Mouse (Mus musculus): ENCODE measurements around the gene Dnajc12. TPM values are rescaled to one million over a fixed set of nuclear protein-coding genes. Genes with fewer than 3 reads are reported as not detected.
A peak's percentile ranks its signal among the peaks of the same experiment; 100 is the strongest.
"Not testable (repeated sequence)": the region's sequence is repeated elsewhere in the genome, so short reads cannot be mapped to it uniquely, and the experiment has no call there.

The Dnajc12 gene
- polyA plus RNA-seq, 1 experiment from 2014 or later = 7.5 TPM

DNA sequence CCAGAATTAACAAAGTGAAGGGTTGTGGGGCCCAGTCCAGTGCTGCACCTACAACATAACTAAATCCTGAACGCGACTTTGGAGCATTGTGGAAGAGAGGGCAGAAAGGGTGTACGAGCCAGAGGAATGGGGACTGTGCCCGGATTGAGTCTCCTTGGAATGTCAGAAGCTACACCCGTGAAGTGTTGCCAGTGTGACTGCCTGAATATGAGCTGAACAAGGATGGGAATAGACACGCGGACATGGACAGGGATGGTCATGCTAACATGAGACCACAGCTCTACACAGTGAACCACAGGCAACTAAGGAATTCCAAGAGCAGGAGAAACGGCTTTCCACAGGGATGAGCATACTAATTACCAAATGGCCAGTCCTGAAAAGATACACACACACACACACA lies 49.9 kb downstream of the Dnajc12 start:
- Histone ChIP-seq H3K36me3 (ENCODE audit: control insufficient read depth, insufficient read depth) (no peaks in the 10 kb centered on the region), H3K9me3 (replicated peaks; ENCODE audit: control insufficient read depth, low read length) (no peaks in the 10 kb centered on the region), H3K9ac (ENCODE audit: low read length) (no peak overlapping the region), H3K4me1 (ENCODE audit: control insufficient read depth, insufficient read depth, low read length) (0 out of 2 replicates have a peak, but pooled peaks cover 3% of the 10 kb centered on the region), H3K4me2 (ENCODE audit: low read depth, low read length) (no peak overlapping the region), H3K4me3 (ENCODE audit: low read length) (no peak overlapping the region), H3K27me3 (ENCODE audit: control insufficient read depth, insufficient read depth, low read length) (no peaks in the 10 kb centered on the region), H3K27ac (ENCODE audit: low read length) (no peak overlapping the region)
- ATAC-seq (replicated peaks; ENCODE audit: extremely low read depth, insufficient read depth, low FRiP score) = no peak
- WGBS = 89% methylated on average over 8 of the region's 8 CpGs

DNA sequence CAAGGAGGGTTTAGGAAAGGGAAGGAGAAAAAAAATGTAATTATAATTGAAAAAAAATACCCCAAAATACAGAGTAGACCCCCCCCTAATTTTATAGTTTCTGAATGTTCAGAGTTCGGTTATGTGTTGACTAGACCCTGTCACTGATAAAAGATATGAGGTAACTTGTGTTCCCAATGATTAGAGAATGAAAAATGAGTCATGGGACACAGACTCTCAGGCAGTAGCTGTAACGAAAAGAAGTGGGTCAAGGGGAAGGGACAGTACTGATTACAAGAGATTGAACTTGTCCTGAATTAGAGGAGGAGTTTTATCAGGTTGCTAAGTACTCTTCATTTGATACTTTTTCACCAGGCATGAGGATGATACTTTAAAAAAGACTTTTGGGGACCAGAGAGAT lies 50.6 kb downstream of the Dnajc12 start:
- no peak overlapping the region for H3K4me3 ChIP-seq (ENCODE audit: low read length)
- H3K9me3 ChIP-seq (replicated peaks; ENCODE audit: control insufficient read depth, low read length) = no peaks in the 10 kb centered on the region
- no peak for ATAC-seq (replicated peaks; ENCODE audit: extremely low read depth, insufficient read depth, low FRiP score)
- H3K4me1 ChIP-seq (ENCODE audit: control insufficient read depth, insufficient read depth, low read length) = 0 out of 2 replicates have a peak, but pooled peaks cover 3% of the 10 kb centered on the region
- no peaks in the 10 kb centered on the region for H3K36me3 ChIP-seq (ENCODE audit: control insufficient read depth, insufficient read depth)
- H3K9ac ChIP-seq (ENCODE audit: low read length) = no peak overlapping the region
- H3K4me2 ChIP-seq (ENCODE audit: low read depth, low read length) = no peak overlapping the region
- H3K27ac ChIP-seq (ENCODE audit: low read length) = no peak overlapping the region
- no peaks in the 10 kb centered on the region for H3K27me3 ChIP-seq (ENCODE audit: control insufficient read depth, insufficient read depth, low read length)
- WGBS = 37% methylated on average over 2 of the region's 2 CpGs

DNA sequence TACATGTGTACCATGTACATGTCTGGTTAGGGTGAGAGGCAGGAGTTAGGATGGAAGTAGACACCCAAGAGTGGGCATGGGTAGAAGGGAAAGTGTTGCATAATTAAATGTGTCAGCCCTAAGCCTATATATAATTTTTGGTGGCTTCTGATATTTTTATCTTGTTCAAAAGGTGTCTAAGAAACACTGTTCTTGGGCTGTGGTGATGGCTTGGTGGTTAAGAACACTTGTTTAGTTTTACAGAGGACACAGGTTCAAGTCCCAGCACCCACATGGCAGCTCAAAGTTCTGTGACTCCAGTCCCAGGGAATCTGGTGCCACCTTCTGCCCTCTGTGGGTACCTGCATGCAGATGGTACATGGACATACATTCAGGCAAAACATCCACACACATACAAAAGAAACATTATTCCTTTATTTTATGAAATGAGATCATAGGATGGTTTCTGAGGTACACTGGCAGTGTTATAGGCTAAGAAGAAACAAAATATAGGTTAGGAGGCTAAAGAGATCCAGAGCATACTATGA lies 56.6 kb downstream of the Dnajc12 start:
- no peak for ATAC-seq (replicated peaks; ENCODE audit: extremely low read depth, insufficient read depth, low FRiP score)
- Histone ChIP-seq H3K9ac (ENCODE audit: low read length) (no peak overlapping the region), H3K4me1 (ENCODE audit: control insufficient read depth, insufficient read depth, low read length) (no peaks in the 10 kb centered on the region), H3K9me3 (replicated peaks; ENCODE audit: control insufficient read depth, low read length) (no peaks in the 10 kb centered on the region), H3K27me3 (ENCODE audit: control insufficient read depth, insufficient read depth, low read length) (no peaks in the 10 kb centered on the region), H3K36me3 (ENCODE audit: control insufficient read depth, insufficient read depth) (no peaks in the 10 kb centered on the region), H3K27ac (ENCODE audit: low read length) (no peak overlapping the region), H3K4me3 (ENCODE audit: low read length) (no peak overlapping the region), H3K4me2 (ENCODE audit: low read depth, low read length) (no peak overlapping the region)

DNA sequence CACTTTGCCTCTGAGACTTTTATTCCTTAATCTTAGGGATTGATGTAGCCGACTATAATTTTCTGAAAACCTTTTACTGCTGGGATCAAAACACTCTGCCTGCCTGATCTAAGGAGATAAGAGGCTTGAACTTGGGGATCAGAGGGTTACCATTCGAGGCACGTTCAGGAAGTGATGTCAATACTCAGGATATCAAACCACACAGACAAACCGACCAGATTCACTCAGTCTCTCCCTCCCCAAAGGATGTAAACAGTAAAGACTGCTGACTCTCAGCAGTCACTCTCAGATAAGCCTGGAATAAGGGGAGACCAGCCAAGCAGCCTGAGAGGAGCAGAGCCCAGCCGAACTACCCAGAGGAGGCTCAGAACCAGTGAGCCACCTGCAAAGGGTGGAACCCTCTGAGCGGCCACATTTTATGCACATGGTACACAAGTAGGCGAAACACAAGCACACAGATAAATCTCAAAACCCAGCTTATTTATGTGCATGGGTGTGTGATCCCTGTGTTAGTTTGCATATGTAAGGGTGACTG lies 57.5 kb downstream of the Dnajc12 start:
- WGBS = 55% methylated on average over 7 of the region's 7 CpGs
- Histone ChIP-seq H3K9ac (ENCODE audit: low read length) (no peak overlapping the region), H3K36me3 (ENCODE audit: control insufficient read depth, insufficient read depth) (no peaks in the 10 kb centered on the region), H3K4me1 (ENCODE audit: control insufficient read depth, insufficient read depth, low read length) (no peaks in the 10 kb centered on the region), H3K9me3 (replicated peaks; ENCODE audit: control insufficient read depth, low read length) (no peaks in the 10 kb centered on the region), H3K27me3 (ENCODE audit: control insufficient read depth, insufficient read depth, low read length) (no peaks in the 10 kb centered on the region), H3K4me2 (ENCODE audit: low read depth, low read length) (no peak overlapping the region), H3K4me3 (ENCODE audit: low read length) (no peak overlapping the region), H3K27ac (ENCODE audit: low read length) (no peak overlapping the region)
- ATAC-seq (replicated peaks; ENCODE audit: extremely low read depth, insufficient read depth, low FRiP score) = no peak

DNA sequence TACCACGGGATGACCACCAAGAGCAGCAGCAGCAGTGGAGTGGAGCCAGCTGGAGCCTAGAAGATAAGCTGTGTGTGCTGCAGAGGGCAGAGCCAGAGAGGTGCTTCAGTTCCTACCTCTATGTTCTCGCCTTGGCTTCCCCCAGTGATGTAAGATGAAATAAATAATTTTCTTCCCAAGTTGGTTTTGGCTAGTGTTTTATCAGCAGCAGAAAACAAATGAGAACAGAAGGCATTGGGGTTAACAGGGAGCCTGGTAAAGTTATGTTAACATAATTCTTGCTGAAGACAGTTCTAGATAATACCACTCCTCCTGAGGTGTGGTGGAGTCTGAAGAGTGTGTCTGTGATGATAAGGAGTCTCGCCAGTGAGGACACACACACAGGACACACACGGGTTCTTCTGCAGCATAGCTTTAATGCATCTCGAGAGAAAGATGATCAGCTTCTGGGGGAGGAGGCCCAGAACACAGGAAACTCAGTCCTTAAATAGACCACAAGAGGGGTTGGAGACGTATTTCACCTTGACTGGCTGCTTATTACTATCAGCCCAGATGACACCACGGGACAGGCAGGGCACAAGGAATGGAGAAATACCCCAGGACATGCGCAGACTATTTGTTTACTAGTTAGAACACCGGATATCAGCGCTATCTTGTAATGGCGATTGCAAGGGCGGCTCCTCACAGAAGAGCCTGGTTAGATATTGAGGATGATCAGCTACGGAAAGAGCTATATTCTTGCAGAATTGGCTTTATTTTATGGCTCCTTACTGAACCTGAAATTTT lies 62.6 kb downstream of the Dnajc12 start:
- 71% methylated on average over 13 of the region's 13 CpGs for WGBS
- not testable (repeated sequence) for H3K4me1 ChIP-seq (ENCODE audit: control insufficient read depth, insufficient read depth, low read length); ATAC-seq (replicated peaks; ENCODE audit: extremely low read depth, insufficient read depth, low FRiP score); H3K4me2 ChIP-seq (ENCODE audit: low read depth, low read length); H3K9me3 ChIP-seq (replicated peaks; ENCODE audit: control insufficient read depth, low read length); H3K27ac ChIP-seq (ENCODE audit: low read length); H3K27me3 ChIP-seq (ENCODE audit: control insufficient read depth, insufficient read depth, low read length); H3K9ac ChIP-seq (ENCODE audit: low read length); H3K36me3 ChIP-seq (ENCODE audit: control insufficient read depth, insufficient read depth); H3K4me3 ChIP-seq (ENCODE audit: low read length)

DNA sequence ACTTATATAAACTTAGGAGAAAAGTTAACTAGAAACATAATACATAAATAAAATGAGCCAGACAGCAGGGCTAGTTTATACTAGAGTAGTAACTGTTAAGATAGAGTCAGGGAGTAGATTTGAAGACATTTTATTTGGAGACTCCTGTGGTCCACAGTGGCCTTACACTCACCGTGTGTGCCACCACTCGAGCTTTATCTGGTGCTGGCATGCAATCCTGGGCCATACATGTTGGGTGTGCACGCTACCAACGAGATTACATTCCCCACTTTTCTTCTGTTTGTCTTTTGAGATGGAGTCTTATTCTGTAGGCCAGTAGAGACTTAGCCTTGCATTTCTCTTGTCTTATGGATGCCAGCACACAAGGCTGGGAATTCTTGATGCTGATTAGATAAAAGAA lies 71.7 kb downstream of the Dnajc12 start:
- WGBS = 82% methylated on average over 4 of the region's 4 CpGs

DNA sequence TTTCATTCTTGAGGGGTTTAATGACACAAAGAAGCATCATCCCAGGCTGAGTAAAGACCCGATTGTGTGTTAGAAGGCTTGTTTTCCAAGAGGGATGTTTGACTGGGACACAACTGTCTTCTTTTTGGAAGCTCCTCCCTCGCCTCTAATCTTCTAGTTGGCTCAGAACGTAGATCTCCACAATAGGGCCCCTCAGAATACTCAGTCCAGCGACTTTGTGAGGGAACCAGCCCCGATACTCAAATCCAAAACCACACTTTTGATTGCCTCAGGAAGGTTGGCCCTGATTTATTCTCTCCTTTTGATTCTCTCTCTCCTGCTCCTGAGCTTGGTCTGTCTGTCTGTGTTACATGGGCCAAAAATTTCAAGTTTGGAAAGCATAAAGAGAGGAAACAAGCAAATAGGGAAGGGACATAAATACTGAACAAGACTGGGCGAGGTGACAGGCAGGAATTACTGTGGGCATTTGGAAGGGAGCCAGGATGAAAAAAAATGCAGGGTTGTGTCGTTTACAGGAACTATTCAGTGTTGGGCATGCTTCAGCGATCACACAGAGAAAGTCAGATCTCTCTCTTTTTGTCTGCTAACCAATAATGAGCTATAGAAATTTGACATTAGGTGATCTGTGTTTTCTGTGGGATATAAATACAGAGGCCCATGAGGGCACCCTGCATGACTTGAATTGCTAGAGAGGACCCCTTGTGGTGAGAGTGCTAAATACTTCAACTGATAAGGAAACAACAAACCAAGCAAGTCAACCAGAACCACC lies 73.1 kb downstream of the Dnajc12 start:
- Histone ChIP-seq H3K36me3 (ENCODE audit: control insufficient read depth, insufficient read depth) (no peaks in the 10 kb centered on the region), H3K9me3 (replicated peaks; ENCODE audit: control insufficient read depth, low read length) (no peaks in the 10 kb centered on the region), H3K4me3 (ENCODE audit: low read length) (no peak overlapping the region), H3K4me1 (ENCODE audit: control insufficient read depth, insufficient read depth, low read length) (peaks cover 18% of the 10 kb centered on the region), H3K9ac (ENCODE audit: low read length) (no peak overlapping the region; the same call in 1 of the 2 replicates), H3K4me2 (ENCODE audit: low read depth, low read length) (no peak overlapping the region), H3K27ac (ENCODE audit: low read length) (peak overlapping the region; percentile 83), H3K27me3 (ENCODE audit: control insufficient read depth, insufficient read depth, low read length) (no peaks in the 10 kb centered on the region)
- ATAC-seq (replicated peaks; ENCODE audit: extremely low read depth, insufficient read depth, low FRiP score) = no peak
- 47% methylated on average over 8 of the region's 8 CpGs for whole genome bisulfite sequencing

More for the DNA sequence above, 71.7 kb downstream of the Dnajc12 start:
- no peak overlapping the region for H3K4me3 ChIP-seq (ENCODE audit: low read length)
- no peak for ATAC-seq (replicated peaks; ENCODE audit: extremely low read depth, insufficient read depth, low FRiP score)
- H3K4me2 ChIP-seq (ENCODE audit: low read depth, low read length) = no peak overlapping the region
- H3K9me3 ChIP-seq (replicated peaks; ENCODE audit: control insufficient read depth, low read length) = no peaks in the 10 kb centered on the region
- no peaks in the 10 kb centered on the region for H3K27me3 ChIP-seq (ENCODE audit: control insufficient read depth, insufficient read depth, low read length)
- H3K36me3 ChIP-seq (ENCODE audit: control insufficient read depth, insufficient read depth) = no peaks in the 10 kb centered on the region
- H3K27ac ChIP-seq (ENCODE audit: low read length) = no peak overlapping the region
- H3K4me1 ChIP-seq (ENCODE audit: control insufficient read depth, insufficient read depth, low read length) = peaks cover 11% of the 10 kb centered on the region; the same call in 1 of the 2 replicates
- H3K9ac ChIP-seq (ENCODE audit: low read length) = no peak overlapping the region

DNA sequence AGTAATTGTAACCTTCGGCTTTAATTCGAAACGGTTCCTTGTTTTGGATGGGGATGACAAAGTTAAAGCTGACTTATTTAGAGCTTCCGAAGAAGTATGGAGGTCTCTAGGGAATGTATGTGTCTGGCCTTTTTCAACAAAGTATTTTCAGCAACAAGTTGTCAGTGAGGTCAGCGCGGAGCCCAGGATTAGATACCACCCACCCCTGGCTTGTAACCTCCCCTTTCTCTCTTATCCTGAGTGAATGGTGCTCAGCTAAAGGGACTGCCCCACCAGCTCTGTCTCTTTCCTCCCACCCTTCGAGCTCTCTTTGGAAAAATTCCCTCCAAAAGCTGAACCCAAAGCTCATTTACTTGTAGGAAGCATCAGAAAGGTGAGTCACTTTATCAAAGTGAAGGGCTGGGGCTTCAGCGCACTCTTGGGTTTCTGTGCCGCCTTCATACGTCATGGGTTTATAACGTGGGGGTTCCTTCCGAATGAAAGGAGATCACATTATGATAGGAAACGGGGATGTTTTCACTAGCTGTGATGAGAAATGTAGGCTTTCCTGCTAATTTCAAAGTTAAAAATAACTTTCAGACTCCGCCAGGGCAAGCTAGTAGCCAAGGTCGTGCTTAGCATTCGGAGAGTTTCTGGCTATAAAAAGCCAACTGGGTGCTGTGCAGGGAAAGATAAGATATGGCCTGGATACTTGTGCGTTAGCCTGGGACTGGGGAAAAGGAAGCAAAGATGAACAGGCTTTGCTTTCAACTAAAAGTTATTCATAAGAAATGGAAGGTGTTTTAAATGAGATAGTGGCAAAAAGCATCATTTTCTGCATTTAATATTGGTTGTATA lies 75.3 kb downstream of the Dnajc12 start:
- Histone ChIP-seq H3K4me1 (ENCODE audit: control insufficient read depth, insufficient read depth, low read length) (peaks cover 25% of the 10 kb centered on the region), H3K36me3 (ENCODE audit: control insufficient read depth, insufficient read depth) (no peaks in the 10 kb centered on the region), H3K27me3 (ENCODE audit: control insufficient read depth, insufficient read depth, low read length) (no peaks in the 10 kb centered on the region), H3K4me2 (ENCODE audit: low read depth, low read length) (peak overlapping the region; percentile 67), H3K9ac (ENCODE audit: low read length) (peak overlapping the region; percentile 79), H3K4me3 (ENCODE audit: low read length) (peak overlapping the region; percentile 63), H3K27ac (ENCODE audit: low read length) (peak overlapping the region; percentile 99), H3K9me3 (replicated peaks; ENCODE audit: control insufficient read depth, low read length) (no peaks in the 10 kb centered on the region)
- WGBS = 16% methylated on average over 17 of the region's 17 CpGs
- peak; percentile 88 for ATAC-seq (replicated peaks; ENCODE audit: extremely low read depth, insufficient read depth, low FRiP score)
